Mouse (Mus musculus) Patski (cell line): ENCODE data around the gene Gm7030. TPM values are rescaled to one million over a fixed set of nuclear protein-coding genes. Genes with fewer than 3 reads are reported as not detected.
"Not testable (repeated sequence)": the region's sequence is repeated elsewhere in the genome, so short reads cannot be mapped to it uniquely, and the experiment has no call there.

Experiments
- ATAC-seq: fragments of 100-300 bp; one replicate; pipeline ENCODE4 v1.8.0; 2021
- CTCF ChIA-PET: fragments of 350-600 bp; sonication (Branson Sonifier 250); formaldehyde crosslinking; loops from one replicate; lab custom pipeline; 2022; ENCODE audit warnings: inconsistent platforms; lab: Charles Lee
- POLR2A ChIA-PET: fragments of 350-600 bp; sonication (Branson Sonifier 250); formaldehyde crosslinking; loops from one replicate; lab custom pipeline; 2022; ENCODE audit warnings: antibody characterized with exemption, inconsistent platforms; lab: Charles Lee
- DNase-seq: peaks from one replicate; pipeline ENCODE4 v3.0.0-alpha.2; 2011; ENCODE audit warnings: low read depth, low spot score
- H3K27me3 ChIP-seq: fragments of 371-371 bp; one replicate; pipeline ENCODE4 v1.5.1; 2021
- CTCF ChIP-seq: fragments of 100-300 bp; IDR thresholded peaks from one replicate; pipeline ENCODE4 v1.5.1; 2021
- in situ Hi-C: fragments of 300-500 bp; cut with MboI; formaldehyde crosslinking; loops from 3 replicates; pipeline ENCODE4 v1.11.1; 2018; ENCODE audit warnings: low pct_unique_long_range_greater_than_20kb, mixed read lengths
- polyA plus RNA-seq: library from polyadenylated mRNA; unstranded; gene quantifications from one replicate; pipeline ENCODE4 v1.2.3, GENCODE M21; 2021

The Gm7030 gene
- polyA plus RNA-seq, 1 experiment from 2014 or later, result not detected

- CTCF ChIA-PET, result no interaction called here
- H3K27me3 ChIP-seq, result peaks cover 16% of the 10 kb centered on the region
- POLR2A ChIA-PET, result no interaction called here
- ATAC-seq, result no peak
- no peak for TF ChIP-seq CTCF
- no peak for DNase-seq
- in situ Hi-C loops, result loop anchor here (25.0 kb wide), 1 partner anchor 772 kb away; the partner anchor contains the start of gene H2-Q1
Observed at GRCm38 (mm10) chr17:36083870-36084451, 45.3 kb downstream of the Gm7030 start.

- peaks cover 14% of the 10 kb centered on the region for H3K27me3 ChIP-seq
- in situ Hi-C loops, result loop anchor here (25.0 kb wide), 1 partner anchor 771 kb away; the partner anchor contains the start of gene H2-Q1
- peak; percentile 58 for ATAC-seq
- POLR2A ChIA-PET, result no interaction called here
- CTCF ChIA-PET, result no interaction called here
- no peak for TF ChIP-seq CTCF
- DNase-seq, result no peak
Observed at GRCm38 (mm10) chr17:36083266-36083869, 45.9 kb downstream of the Gm7030 start.

- peaks cover 11% of the 10 kb centered on the region for H3K27me3 ChIP-seq
- POLR2A ChIA-PET, CTCF ChIA-PET, DNase-seq, ATAC-seq: not testable (repeated sequence)
- in situ Hi-C loops, result loop anchor here (25.0 kb wide), 1 partner anchor 770 kb away; the partner anchor contains the start of gene H2-Q1
Observed at GRCm38 (mm10) chr17:36082519-36083232, 46.5 kb downstream of the Gm7030 start.

- in situ Hi-C loops, result loop anchor here (25.0 kb wide), 1 partner anchor 770 kb away; the partner anchor contains the start of gene H2-Q1
- POLR2A ChIA-PET, ATAC-seq, CTCF ChIA-PET, DNase-seq: not testable (repeated sequence)
- H3K27me3 ChIP-seq, result peaks cover 11% of the 10 kb centered on the region
Observed at GRCm38 (mm10) chr17:36081901-36082300, 47.3 kb downstream of the Gm7030 start.

- CTCF ChIA-PET, result interaction anchor here (0.7 to 2.6 kb wide), 21 partner anchors 14 to 148 kb away, joined by 3 to 19 read pairs (median 4); partner anchors contain the start of gene Prr3
- TF ChIP-seq CTCF, result peak; percentile 90
- peak; percentile 64 for DNase-seq
- H3K27me3 ChIP-seq, result no peaks in the 10 kb centered on the region
- POLR2A ChIA-PET, result interaction anchor here (1.8 kb wide), 1 partner anchor 73 kb away, joined by 4 read pairs; no protein-coding TSS in a partner anchor
- in situ Hi-C loops, result loop anchor here (10.0 kb wide), 3 partner anchors 74 to 364 kb away; no protein-coding TSS in a partner anchor
- ATAC-seq, result peak; percentile 71
Observed at GRCm38 (mm10) chr17:36060829-36061228, 68.4 kb downstream of the Gm7030 start.

Other genes starting within 250 kb of the Gm7030 start
- gene Dhx16, start 249.6 kb downstream of the Gm7030 start, polyA plus RNA-seq, result 68.9 TPM
- 61.5 TPM for gene 2310061I04Rik, start 232.0 kb downstream of the Gm7030 start, polyA plus RNA-seq
- 42.6 TPM for gene Atat1, start 219.3 kb downstream of the Gm7030 start, polyA plus RNA-seq
- gene Mrps18b, start 213.0 kb downstream of the Gm7030 start, polyA plus RNA-seq, result 83.0 TPM
- gene Ppp1r10, start 213.0 kb downstream of the Gm7030 start, polyA plus RNA-seq, result 41.2 TPM
- 110 TPM for gene Abcf1, start 159.7 kb downstream of the Gm7030 start, polyA plus RNA-seq
- 74.4 TPM for gene Gnl1, start 149.6 kb downstream of the Gm7030 start, polyA plus RNA-seq
- 39.1 TPM for gene Prr3, start 149.2 kb downstream of the Gm7030 start, polyA plus RNA-seq
- 0.31 TPM for gene H2-T24, start 108.9 kb downstream of the Gm7030 start, polyA plus RNA-seq
- 28.3 TPM for gene H2-T23, start 96.6 kb downstream of the Gm7030 start, polyA plus RNA-seq
- 24.8 TPM for gene H2-T22, start 86.7 kb downstream of the Gm7030 start, polyA plus RNA-seq
- not detected for gene Gm6034, start 86.5 kb downstream of the Gm7030 start, polyA plus RNA-seq
- gene Gm11127, start 71.1 kb downstream of the Gm7030 start, polyA plus RNA-seq, result 9.1 TPM
- gene Gm19684, start 7.7 kb downstream of the Gm7030 start, polyA plus RNA-seq, result 0.06 TPM
- not detected for gene Gm8909, start 39.1 kb upstream of the Gm7030 start, polyA plus RNA-seq
- gene H2-T3, start 60.9 kb upstream of the Gm7030 start, polyA plus RNA-seq, result not detected
- gene Rpp21, start 128.6 kb upstream of the Gm7030 start, polyA plus RNA-seq, result 41.5 TPM
- 21.0 TPM for gene Trim39, start 142.8 kb upstream of the Gm7030 start, polyA plus RNA-seq
- 0.06 TPM for gene H2-M10.2, start 157.1 kb upstream of the Gm7030 start, polyA plus RNA-seq
- gene H2-M10.1, start 196.7 kb upstream of the Gm7030 start, polyA plus RNA-seq, result not detected
- not detected for gene H2-M10.3, start 239.0 kb upstream of the Gm7030 start, polyA plus RNA-seq